Mouse (Mus musculus): Measurements from ENCODE around the gene Padi1. TPM values are rescaled to one million over a fixed set of nuclear protein-coding genes. Genes with fewer than 3 reads are reported as not detected.

Gene Padi1
- polyA plus RNA-seq, 1 experiment from 2014 or later, result 0.28 TPM

GRCm38 (mm10) chr4:140862036-140862650, 16.6 kb upstream of the Padi1 start:
- 71% methylated on average over 11 of the region's 11 CpGs for WGBS
- H3K4me3 ChIP-seq, result no peak overlapping the region
- H3K4me1 ChIP-seq (replicated peaks), result peaks cover 25% of the 10 kb centered on the region
- peaks cover 12% of the 10 kb centered on the region for H3K27me3 ChIP-seq (replicated peaks)
- H3K27ac ChIP-seq (ENCODE audit: poor library complexity, severe bottlenecking), result no peak overlapping the region
- no peaks in the 10 kb centered on the region for H3K36me3 ChIP-seq
- no peak overlapping the region for H3K4me2 ChIP-seq
- no peak overlapping the region for H3K9ac ChIP-seq
- ATAC-seq (ENCODE audit: insufficient number of reproducible peaks, low FRiP score), result no peak
- no peaks in the 10 kb centered on the region for H3K9me3 ChIP-seq (replicated peaks)

GRCm38 (mm10) chr4:140860767-140861147, 15.2 kb upstream of the Padi1 start:
- Histone ChIP-seq H3K4me2 (peak overlapping the region; percentile 26; the same call in 1 of the 2 replicates), H3K9me3 (replicated peaks) (no peaks in the 10 kb centered on the region), H3K27me3 (replicated peaks) (peaks cover 12% of the 10 kb centered on the region), H3K27ac (ENCODE audit: poor library complexity, severe bottlenecking) (no peak overlapping the region), H3K36me3 (no peaks in the 10 kb centered on the region), H3K4me1 (replicated peaks) (peaks cover 22% of the 10 kb centered on the region), H3K4me3 (no peak overlapping the region), H3K9ac (peak overlapping the region; percentile 17)
- WGBS, result 58% methylated on average over 7 of the region's 7 CpGs
- peak; percentile 67 for ATAC-seq (ENCODE audit: insufficient number of reproducible peaks, low FRiP score)

DNA sequence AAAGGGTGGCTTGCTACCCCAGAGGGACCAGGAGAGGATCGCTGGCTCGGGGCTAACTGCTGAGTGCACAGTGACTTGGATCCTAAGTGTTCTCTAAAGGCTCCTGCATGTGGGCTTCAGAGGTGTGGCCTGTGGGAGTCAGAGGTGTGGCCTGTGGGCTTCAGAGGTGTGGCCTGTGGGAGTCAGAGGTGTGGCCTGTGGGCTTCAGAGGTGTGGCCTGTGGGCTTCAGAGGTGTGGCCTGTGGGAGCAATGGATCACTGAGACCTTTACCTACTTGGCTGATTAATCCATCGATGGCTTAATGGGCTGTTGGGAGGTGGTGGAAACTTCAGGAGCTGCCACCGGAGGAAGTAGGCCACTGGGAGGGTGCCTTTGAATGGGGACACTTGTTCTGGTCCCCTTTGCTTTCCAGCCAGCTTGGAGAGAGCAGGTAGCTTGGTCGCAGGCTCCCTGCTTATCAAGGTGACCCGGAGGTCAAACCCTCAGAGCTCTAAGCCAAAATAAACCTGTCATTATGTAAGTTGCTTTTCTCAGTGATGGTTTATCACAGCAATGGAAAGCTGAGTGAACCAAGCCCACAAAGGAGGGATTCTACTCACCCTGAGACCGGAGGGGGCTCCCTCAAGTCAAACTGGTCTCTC, 14.7 kb upstream of the Padi1 start:
- peaks cover 22% of the 10 kb centered on the region for H3K4me1 ChIP-seq (replicated peaks)
- H3K4me3 ChIP-seq, result no peak overlapping the region
- no peaks in the 10 kb centered on the region for H3K9me3 ChIP-seq (replicated peaks)
- peak overlapping the region; percentile 17; the same call in 1 of the 2 replicates for H3K9ac ChIP-seq
- 27% methylated on average over 7 of the region's 7 CpGs for WGBS
- H3K36me3 ChIP-seq, result no peaks in the 10 kb centered on the region
- peak; percentile 77 for ATAC-seq (ENCODE audit: insufficient number of reproducible peaks, low FRiP score)
- peaks cover 12% of the 10 kb centered on the region for H3K27me3 ChIP-seq (replicated peaks)
- H3K27ac ChIP-seq (ENCODE audit: poor library complexity, severe bottlenecking), result no peak overlapping the region
- H3K4me2 ChIP-seq, result peak overlapping the region; percentile 26; the same call in 1 of the 2 replicates

GRCm38 (mm10) chr4:140859291-140859690, 13.7 kb upstream of the Padi1 start:
- Histone ChIP-seq H3K36me3 (no peaks in the 10 kb centered on the region), H3K4me2 (no peak overlapping the region), H3K9me3 (replicated peaks) (no peaks in the 10 kb centered on the region), H3K27me3 (replicated peaks) (peaks cover 12% of the 10 kb centered on the region), H3K27ac (ENCODE audit: poor library complexity, severe bottlenecking) (no peak overlapping the region), H3K9ac (no peak overlapping the region), H3K4me1 (replicated peaks) (peaks cover 27% of the 10 kb centered on the region), H3K4me3 (no peak overlapping the region)
- ATAC-seq (ENCODE audit: insufficient number of reproducible peaks, low FRiP score), result no peak
- WGBS, result 79% methylated on average over 11 of the region's 11 CpGs

DNA sequence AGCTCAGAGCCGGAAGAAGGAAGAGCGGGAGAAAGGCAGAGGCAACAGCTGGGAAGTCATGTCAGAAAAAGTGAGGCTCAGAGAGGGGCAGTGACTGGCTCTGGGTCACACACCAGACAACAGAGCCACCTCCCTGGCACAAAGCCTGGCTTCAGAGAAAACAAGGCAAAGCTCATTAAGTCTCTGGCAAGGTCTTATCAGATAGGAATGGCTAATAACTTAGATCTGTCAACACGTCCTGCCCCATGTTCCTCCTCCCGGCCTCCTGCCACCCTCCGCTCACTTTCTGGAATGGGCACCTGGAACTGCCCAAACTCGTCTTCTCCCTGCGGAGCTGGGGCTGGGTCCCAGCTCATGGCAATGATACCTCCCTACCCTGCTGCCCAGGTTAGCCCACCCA, 12.2 kb upstream of the Padi1 start:
- no peaks in the 10 kb centered on the region for H3K9me3 ChIP-seq (replicated peaks)
- H3K9ac ChIP-seq, result no peak overlapping the region
- peaks cover 12% of the 10 kb centered on the region for H3K27me3 ChIP-seq (replicated peaks)
- ATAC-seq (ENCODE audit: insufficient number of reproducible peaks, low FRiP score), result no peak
- 58% methylated on average over 7 of the region's 7 CpGs for WGBS
- no peak overlapping the region for H3K27ac ChIP-seq (ENCODE audit: poor library complexity, severe bottlenecking)
- H3K36me3 ChIP-seq, result no peaks in the 10 kb centered on the region
- no peak overlapping the region for H3K4me2 ChIP-seq
- no peak overlapping the region for H3K4me3 ChIP-seq
- peaks cover 27% of the 10 kb centered on the region for H3K4me1 ChIP-seq (replicated peaks)

GRCm38 (mm10) chr4:140857041-140857440, 11.5 kb upstream of the Padi1 start:
- H3K4me1 ChIP-seq (replicated peaks), result peaks cover 27% of the 10 kb centered on the region
- H3K36me3 ChIP-seq, result no peaks in the 10 kb centered on the region
- no peak overlapping the region for H3K27ac ChIP-seq (ENCODE audit: poor library complexity, severe bottlenecking)
- H3K4me3 ChIP-seq, result no peak overlapping the region
- ATAC-seq (ENCODE audit: insufficient number of reproducible peaks, low FRiP score), result no peak
- H3K27me3 ChIP-seq (replicated peaks), result peaks cover 12% of the 10 kb centered on the region
- WGBS, result 86% methylated on average over 5 of the region's 5 CpGs
- H3K4me2 ChIP-seq, result no peak overlapping the region
- H3K9me3 ChIP-seq (replicated peaks), result no peaks in the 10 kb centered on the region
- no peak overlapping the region for H3K9ac ChIP-seq

- ATAC-seq (ENCODE audit: insufficient number of reproducible peaks, low FRiP score), result peak; percentile 75
- no peak overlapping the region for H3K27ac ChIP-seq (ENCODE audit: poor library complexity, severe bottlenecking)
- peaks cover 12% of the 10 kb centered on the region for H3K27me3 ChIP-seq (replicated peaks)
- no peaks in the 10 kb centered on the region for H3K9me3 ChIP-seq (replicated peaks)
- H3K4me2 ChIP-seq, result no peak overlapping the region
- no peak overlapping the region for H3K4me3 ChIP-seq
- H3K4me1 ChIP-seq (replicated peaks), result peaks cover 16% of the 10 kb centered on the region
- no peaks in the 10 kb centered on the region for H3K36me3 ChIP-seq
- no peak overlapping the region for H3K9ac ChIP-seq
- 73% methylated on average over 8 of the region's 10 CpGs for WGBS
Measured at GRCm38 (mm10) chr4:140855151-140855550, 9.6 kb upstream of the Padi1 start.

GRCm38 (mm10) chr4:140854455-140854864, 8.9 kb upstream of the Padi1 start:
- H3K4me1 ChIP-seq (replicated peaks), result peaks cover 14% of the 10 kb centered on the region
- H3K4me3 ChIP-seq, result no peak overlapping the region
- no peak overlapping the region for H3K27ac ChIP-seq (ENCODE audit: poor library complexity, severe bottlenecking)
- 33% methylated on average over 10 of the region's 10 CpGs for WGBS
- no peaks in the 10 kb centered on the region for H3K9me3 ChIP-seq (replicated peaks)
- no peaks in the 10 kb centered on the region for H3K36me3 ChIP-seq
- ATAC-seq (ENCODE audit: insufficient number of reproducible peaks, low FRiP score), result peak; percentile 63
- no peak overlapping the region for H3K4me2 ChIP-seq
- no peak overlapping the region for H3K9ac ChIP-seq
- H3K27me3 ChIP-seq (replicated peaks), result peaks cover 11% of the 10 kb centered on the region

- Histone ChIP-seq H3K9ac (no peak overlapping the region), H3K4me3 (no peak overlapping the region), H3K27ac (ENCODE audit: poor library complexity, severe bottlenecking) (no peak overlapping the region), H3K4me2 (no peak overlapping the region), H3K9me3 (replicated peaks) (no peaks in the 10 kb centered on the region), H3K4me1 (replicated peaks) (peaks cover 14% of the 10 kb centered on the region), H3K27me3 (replicated peaks) (peaks cover 4% of the 10 kb centered on the region), H3K36me3 (no peaks in the 10 kb centered on the region)
- 48% methylated on average over 8 of the region's 8 CpGs for WGBS
- no peak for ATAC-seq (ENCODE audit: insufficient number of reproducible peaks, low FRiP score)
Measured at GRCm38 (mm10) chr4:140853626-140854025, 8.0 kb upstream of the Padi1 start.

GRCm38 (mm10) chr4:140849310-140849709, 3.7 kb upstream of the Padi1 start:
- Histone ChIP-seq H3K27ac (ENCODE audit: poor library complexity, severe bottlenecking) (no peak overlapping the region), H3K4me1 (replicated peaks) (peaks cover 10% of the 10 kb centered on the region), H3K4me3 (no peak overlapping the region), H3K9ac (no peak overlapping the region), H3K36me3 (no peaks in the 10 kb centered on the region), H3K4me2 (no peak overlapping the region), H3K9me3 (replicated peaks) (no peaks in the 10 kb centered on the region), H3K27me3 (replicated peaks) (peaks cover 19% of the 10 kb centered on the region; the same call in 1 of the 2 replicates)
- 81% methylated on average over 11 of the region's 11 CpGs for WGBS
- ATAC-seq (ENCODE audit: insufficient number of reproducible peaks, low FRiP score), result no peak

DNA sequence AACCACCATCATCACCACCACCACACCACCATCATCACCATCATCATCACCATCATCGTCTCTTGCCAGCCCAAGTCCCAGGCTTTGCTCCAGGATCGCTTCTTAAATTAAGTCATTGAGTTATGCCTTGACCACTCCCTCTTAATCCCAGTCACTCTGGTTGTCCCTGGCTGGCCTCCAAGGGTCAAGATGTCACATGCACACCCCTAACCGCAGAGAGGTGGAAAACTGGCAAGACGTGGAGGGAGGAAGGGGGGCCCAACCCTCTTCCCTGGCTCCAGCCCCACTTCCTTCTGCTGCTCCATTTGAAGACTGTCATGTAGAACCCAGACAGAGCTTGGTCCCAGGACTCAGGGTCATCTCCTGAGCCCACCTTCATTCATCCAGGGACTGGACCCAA, 587 bp downstream of the Padi1 start:
- H3K4me3 ChIP-seq, result no peak overlapping the region
- H3K9ac ChIP-seq, result no peak overlapping the region
- no peak overlapping the region for H3K27ac ChIP-seq (ENCODE audit: poor library complexity, severe bottlenecking)
- no peak for ATAC-seq (ENCODE audit: insufficient number of reproducible peaks, low FRiP score)
- H3K27me3 ChIP-seq (replicated peaks), result peaks cover 19% of the 10 kb centered on the region; the same call in 1 of the 2 replicates
- 58% methylated on average over 4 of the region's 4 CpGs for WGBS
- H3K9me3 ChIP-seq (replicated peaks), result no peaks in the 10 kb centered on the region
- no peak overlapping the region for H3K4me2 ChIP-seq
- H3K4me1 ChIP-seq (replicated peaks), result peaks cover 20% of the 10 kb centered on the region
- no peaks in the 10 kb centered on the region for H3K36me3 ChIP-seq
